Mouse (Mus musculus) liver, postnatal 0 days (tissue): ENCODE measurements around the gene Slc25a39.

Experiments
- CTCF ChIP-seq: sonication (generic); IDR thresholded peaks from 2 replicates; pipeline ENCODE4 v1.5.1; 2016; ENCODE audit warnings: antibody characterized with exemption, low read depth
- EP300 ChIP-seq: IDR thresholded peaks from 2 replicates; pipeline ENCODE4 v1.6.1; 2016; ENCODE audit warnings: antibody characterized with exemption, low read depth, mild to moderate bottlenecking

DNA sequence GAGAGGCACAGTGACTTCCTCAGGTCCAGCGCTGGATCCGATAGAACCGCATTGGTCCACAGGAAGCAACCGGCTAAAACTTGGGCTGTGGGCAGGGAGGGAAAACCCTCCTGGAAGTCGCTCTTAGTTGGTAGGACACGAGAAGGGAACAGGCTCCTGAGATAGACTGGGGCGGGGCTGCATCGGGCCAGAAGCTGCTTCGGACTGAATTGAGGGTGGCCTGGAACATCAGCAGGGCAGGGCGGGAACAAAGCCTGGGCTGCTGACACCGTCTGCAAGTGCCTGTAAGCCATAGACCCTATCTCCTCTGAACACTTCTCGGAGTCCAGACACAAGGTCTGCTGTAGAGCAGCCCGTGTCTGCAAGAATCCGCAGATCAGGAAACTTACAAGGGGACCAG is 34.8 kb downstream of the Slc25a39 start:
- TF ChIP-seq CTCF, result no peak
- no peak for TF ChIP-seq EP300
